ENCODE assay signal across 6 mouse cellular contexts in genomic region chr14:16313073-16313472, GRCm38 (mm10). TPM values are rescaled to one million over a fixed set of nuclear protein-coding genes. Genes with fewer than 3 reads are reported as not detected.
DNase-seq lines count a peak whose midpoint lies in the region; ATAC-seq and TF ChIP-seq lines count a peak whose summit lies in the region.
"Not testable (repeated sequence)": the region's sequence is repeated elsewhere in the genome, so short reads cannot be mapped to it uniquely, and the experiment has no call there.

No protein-coding gene starts in this region.

- peaks cover 3 to 11% of the 10 kb centered on the region in 2 experiments for H3K4me1 ChIP-seq in ES-E14 (ENCODE audit: control insufficient read depth in 2 of 2, insufficient read depth in 2 of 2, low read length in 2 of 2, poor library complexity in 1 of 2)
- not testable (repeated sequence) for H3K4me1 ChIP-seq in intestine, postnatal 0 days (replicated peaks; ENCODE audit: control insufficient read depth, insufficient read depth, low read length); liver, embryonic 16.5 days (ENCODE audit: control insufficient read depth, low read depth, low read length); stomach, embryonic 16.5 days (ENCODE audit: control insufficient read depth, insufficient read depth, low read length)
- H3K4me1 ChIP-seq in liver, embryonic 12.5 days: peaks cover 27% of the 10 kb centered on the region

- WGBS in intestine, postnatal 0 days: 25% methylated on average over 2 of the region's 2 CpGs
- 68% methylated on average over 2 of the region's 2 CpGs for WGBS in liver, embryonic 12.5 days (ENCODE audit: insufficient replicate concordance)
- WGBS in liver, embryonic 16.5 days (ENCODE audit: insufficient replicate concordance): 64% methylated on average over 2 of the region's 2 CpGs
- WGBS in stomach, embryonic 16.5 days: 66% methylated on average over 2 of the region's 2 CpGs

- not testable (repeated sequence) for H3K9me3 ChIP-seq in ES-E14 (ENCODE audit: control insufficient read depth, insufficient read depth, low read depth, low read length); intestine, postnatal 0 days (ENCODE audit: control insufficient read depth); liver, embryonic 12.5 days (replicated peaks); liver, embryonic 16.5 days (replicated peaks; ENCODE audit: control insufficient read depth, low read length); stomach, embryonic 16.5 days (replicated peaks; ENCODE audit: control insufficient read depth, low read length)

- peak; percentile 87 for DNase-seq in ES-E14 (ENCODE audit: low read depth, low spot score)
- not testable (repeated sequence) for DNase-seq in gastrocnemius, adult 2 months

- H3K27me3 ChIP-seq in intestine, postnatal 0 days (replicated peaks; ENCODE audit: control insufficient read depth, insufficient read depth, low read length); liver, embryonic 12.5 days (replicated peaks); liver, embryonic 16.5 days (ENCODE audit: control insufficient read depth, insufficient read depth, low read depth, low read length); stomach, embryonic 16.5 days (ENCODE audit: control insufficient read depth, insufficient read depth, low read length): not testable (repeated sequence)

- H3K36me3 ChIP-seq in ES-E14 (ENCODE audit: control insufficient read depth, insufficient read depth, low read length, poor library complexity, severe bottlenecking); intestine, postnatal 0 days (ENCODE audit: control insufficient read depth, insufficient read depth); liver, embryonic 12.5 days; liver, embryonic 16.5 days (ENCODE audit: control insufficient read depth, insufficient read depth); stomach, embryonic 16.5 days (ENCODE audit: control insufficient read depth, insufficient read depth, low read length): not testable (repeated sequence)

- not testable (repeated sequence) for H3K4me2 ChIP-seq in intestine, postnatal 0 days (replicated peaks; ENCODE audit: low read depth); liver, embryonic 12.5 days; liver, embryonic 16.5 days (ENCODE audit: low read depth, low read length); stomach, embryonic 16.5 days (ENCODE audit: low read depth, low read length)

- not testable (repeated sequence) for H3K9ac ChIP-seq in ES-E14 (ENCODE audit: insufficient read depth, low read depth, low read length, poor library complexity, severe bottlenecking); intestine, postnatal 0 days (ENCODE audit: low read depth, low read length); liver, embryonic 12.5 days; liver, embryonic 16.5 days (ENCODE audit: low read depth, low read length); stomach, embryonic 16.5 days (ENCODE audit: low read length)

- not testable (repeated sequence) for H3K27ac ChIP-seq in ES-E14 (ENCODE audit: insufficient read depth, low read depth, low read length, poor library complexity, severe bottlenecking); liver, embryonic 12.5 days
- H3K27ac ChIP-seq in gastrocnemius, adult 2 months: peak overlapping the region; percentile 60; the same call in 1 of the 2 replicates
- peak overlapping the region; percentile 60; the same call in 1 of the 2 replicates for H3K27ac ChIP-seq in intestine, postnatal 0 days (ENCODE audit: low read depth, low read length)
- 0 out of 2 replicates have a peak overlapping the region, but pooled peaks have one; percentile 22 for H3K27ac ChIP-seq in liver, embryonic 16.5 days (ENCODE audit: low read length)
- H3K27ac ChIP-seq in stomach, embryonic 16.5 days (ENCODE audit: low read length): 0 out of 2 replicates have a peak overlapping the region, but pooled peaks have one; percentile 9

- intact Hi-C loops in gastrocnemius, adult 2 months (cut with DNase I): not testable (repeated sequence)

- in situ Hi-C loops in ES-E14 (cut with MboI; ENCODE audit: low sequenced_read_pairs in 2 of 2, unreplicated experiment in 2 of 2): not testable (repeated sequence)

- not testable (repeated sequence) for TF ChIP-seq CTCF in gastrocnemius, adult 2 months (IDR thresholded peaks at IDR 0.05); intestine, postnatal 0 days (IDR thresholded peaks at IDR 0.05; ENCODE audit: low read depth)

- peak; percentile 94 for ATAC-seq in intestine, postnatal 0 days
- peak; percentile 76 for ATAC-seq in liver, embryonic 12.5 days
- ATAC-seq in liver, embryonic 16.5 days (ENCODE audit: low read depth): 0 out of 2 replicates have a peak, but pooled peaks have one; percentile 43
- 0 out of 2 replicates have a peak, but pooled peaks have one; percentile 40 for ATAC-seq in stomach, embryonic 16.5 days (ENCODE audit: insufficient read depth, low FRiP score)

- H3K4me3 ChIP-seq in ES-E14 (ENCODE audit: insufficient read depth in 1 of 2, low read depth in 1 of 2, low read length in 2 of 2, poor library complexity in 1 of 2, severe bottlenecking in 1 of 2); gastrocnemius, adult 2 months; intestine, postnatal 0 days (ENCODE audit: low read depth, low read length); liver, embryonic 12.5 days; liver, embryonic 16.5 days (ENCODE audit: low read depth, low read length); stomach, embryonic 16.5 days (replicated peaks; ENCODE audit: low read length): not testable (repeated sequence)

RNA-seq across cellular contexts. Expression of gene Top2b, which starts 51.9 kb away (rescaled TPM):
- 13.2 and 27.1 TPM in 2 replicates for total RNA-seq in ES-E14 (2012; rRNA removed)
- total RNA-seq in gastrocnemius, adult 2 months (2021): 10 to 100 TPM; 29.4 to 35.4 TPM
- polyA plus RNA-seq in intestine, postnatal 0 days (2015; fragmentation: Nextera tagmentation; extraction: Ambion mirVana): 16.2 and 17.7 TPM in 2 replicates
- 36.9 and 37.8 TPM in 2 replicates for polyA plus RNA-seq in liver, embryonic 12.5 days (2016; fragmentation: Nextera tagmentation; extraction: Ambion mirVana)
- 12.5 and 13.6 TPM in 2 replicates for polyA plus RNA-seq in liver, embryonic 16.5 days (2015; fragmentation: Nextera tagmentation; extraction: Ambion mirVana)
- 34.4 and 40.1 TPM in 2 replicates for polyA plus RNA-seq in stomach, embryonic 16.5 days (2015; fragmentation: Nextera tagmentation; extraction: Ambion mirVana)

Comparison
In these comparisons a context has a peak if more than half of its experiments do, and no peak if none do; other contexts are left out.
1. ATAC-seq: peak in every context shown above with its lines; median percentile 94 in intestine, postnatal 0 days; 76 in liver, embryonic 12.5 days; 43 in liver, embryonic 16.5 days; 40 in stomach, embryonic 16.5 days.